Mouse (Mus musculus): ENCODE measurements at regions not wholly inside any gene's neighbourhood (a gene's known extent, or its start where the extent isn't known, plus 50 kb on each side); places are given as distances from the start of the nearest gene placed in this dataset.

GRCm38 (mm10) chr2:131747707-131748106, 111.8 kb downstream of the Erv3 start:
- TF ChIP-seq CTCF (conservative IDR thresholded peaks at IDR 0.05; ENCODE audit: insufficient read depth, insufficient read length, low read depth, low read length), result no peak
- no peak for TF ChIP-seq POLR2A (IDR thresholded peaks at IDR 0.05; ENCODE audit: low read depth, low read length)
